Mouse (Mus musculus) intestine, embryonic 15.5 days (tissue): ENCODE results near the gene Ccm2l. TPM values are rescaled to one million over a fixed set of nuclear protein-coding genes. Genes with fewer than 3 reads are reported as not detected.

Experiments
- ATAC-seq: fragments of 200-750 bp; cut with Nextera tagmentation; 2 replicates; pipeline ENCODE4 v1.8.0; 2017; ENCODE audit warnings: moderate TSS enrichment, moderate library complexity
- H3K27ac ChIP-seq: fragments of 300-500 bp; sonication (generic); 2 replicates; pipeline ENCODE4 v1.5.1; 2015; ENCODE audit warnings: mild to moderate bottlenecking, inconsistent platforms
- H3K27me3 ChIP-seq: fragments of 300-500 bp; sonication (generic); replicated peaks from 2 replicates; pipeline ENCODE4 v1.6.1; 2015; ENCODE audit warnings: inconsistent platforms
- H3K36me3 ChIP-seq: fragments of 300-500 bp; sonication (generic); 2 replicates; pipeline ENCODE4 v1.6.1; 2015; ENCODE audit warnings: inconsistent platforms
- H3K4me1 ChIP-seq: fragments of 300-500 bp; sonication (generic); replicated peaks from 2 replicates; pipeline ENCODE4 v1.6.1; 2015; ENCODE audit warnings: inconsistent platforms
- H3K4me2 ChIP-seq: fragments of 300-500 bp; sonication (generic); replicated peaks from 2 replicates; pipeline ENCODE4 v1.6.1; 2015; ENCODE audit warnings: mild to moderate bottlenecking, inconsistent platforms
- H3K4me3 ChIP-seq: fragments of 300-500 bp; sonication (generic); replicated peaks from 2 replicates; pipeline ENCODE4 v1.5.1; 2015; ENCODE audit warnings: inconsistent platforms
- H3K9ac ChIP-seq: fragments of 300-500 bp; sonication (generic); 2 replicates; pipeline ENCODE4 v1.6.1; 2015; ENCODE audit warnings: inconsistent platforms
- H3K9me3 ChIP-seq: fragments of 300-500 bp; sonication (generic); 2 replicates; pipeline ENCODE4 v1.6.1; 2016; ENCODE audit warnings: inconsistent platforms
- WGBS: fragments of 180-500 bp; shearing (Covaris S2); methylation state at CpG from one replicate; pipeline ENCODE4 v1.1.7; 2015; 5-methylcytosine and 5-hydroxymethylcytosine counted together
- polyA plus RNA-seq: library from polyadenylated mRNA; unstranded; fragments of >200 nt; fragmentation: Nextera tagmentation; extraction: Ambion mirVana; gene quantifications from 2 replicates; pipeline ENCODE4 v1.2.1, GENCODE M21; 2015

Ccm2l gene
- polyA plus RNA-seq, result 1.5 and 2.0 TPM in 2 replicates

- no peak within 1 kb of the TSS for H3K9ac ChIP-seq
- no peaks in the 10 kb centered on the region for H3K4me1 ChIP-seq
- peak within 1 kb of the TSS; percentile 17; the same call in 1 of the 2 replicates for H3K4me2 ChIP-seq
- 38% methylated on average over 12 of the region's 12 CpGs for WGBS
- no peak for ATAC-seq
- H3K9me3 ChIP-seq, result no peaks in the 10 kb centered on the region
- H3K4me3 ChIP-seq, result no peak within 1 kb of the TSS
- no peaks in the 10 kb centered on the region for H3K36me3 ChIP-seq
- H3K27ac ChIP-seq, result 0 out of 2 replicates have a peak within 1 kb of the TSS, but pooled peaks have one; percentile 32
- peaks cover 31% of the 10 kb centered on the region for H3K27me3 ChIP-seq
Observed at GRCm38 (mm10) chr2:153065747-153066508, at the start of gene Ccm2l. Ccm2l (plus strand) TSS chr2:153065955.

GRCm38 (mm10) chr2:153016786-153017185, 49.0 kb upstream of the Ccm2l start:
- Histone ChIP-seq H3K36me3 (no peaks in the 10 kb centered on the region), H3K4me2 (no peak overlapping the region), H3K27ac (no peak overlapping the region), H3K4me1 (peaks cover 9% of the 10 kb centered on the region), H3K4me3 (no peak overlapping the region), H3K27me3 (no peaks in the 10 kb centered on the region; the same call in 1 of the 2 replicates), H3K9ac (no peak overlapping the region), H3K9me3 (no peaks in the 10 kb centered on the region)
- 37% methylated on average over 5 of the region's 5 CpGs for WGBS
- ATAC-seq, result no peak

GRCm38 (mm10) chr2:153019355-153019754, 46.4 kb upstream of the Ccm2l start:
- no peak overlapping the region for H3K4me3 ChIP-seq
- H3K9ac ChIP-seq, result no peak overlapping the region
- no peaks in the 10 kb centered on the region for H3K9me3 ChIP-seq
- H3K27me3 ChIP-seq, result no peaks in the 10 kb centered on the region; the same call in 1 of the 2 replicates
- ATAC-seq, result no peak
- no peak overlapping the region for H3K4me2 ChIP-seq
- no peaks in the 10 kb centered on the region for H3K36me3 ChIP-seq
- H3K4me1 ChIP-seq, result peaks cover under 1% of the 10 kb centered on the region
- 80% methylated on average over 3 of the region's 3 CpGs for WGBS
- H3K27ac ChIP-seq, result no peak overlapping the region

DNA sequence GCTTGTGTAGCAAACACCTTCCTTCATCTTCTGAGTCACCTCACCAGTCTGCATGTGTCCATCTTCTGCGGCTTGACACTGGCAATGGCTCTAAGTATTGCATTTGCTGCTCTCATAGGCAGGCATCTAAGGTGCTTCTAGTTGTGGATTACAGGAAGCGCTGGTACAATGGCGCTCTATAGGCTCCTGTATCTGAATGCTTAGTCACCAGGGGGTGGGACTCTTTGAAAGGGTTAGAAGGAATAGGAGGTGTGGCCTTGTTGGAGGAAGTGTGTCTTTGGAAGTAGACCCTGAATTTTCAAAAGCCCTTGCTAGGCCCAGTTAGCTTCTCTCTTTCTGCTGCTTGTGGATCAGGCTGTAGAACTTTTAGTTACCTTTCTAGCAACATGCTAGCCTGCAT, 44.6 kb upstream of the Ccm2l start:
- Histone ChIP-seq H3K27me3 (no peaks in the 10 kb centered on the region; the same call in 1 of the 2 replicates), H3K36me3 (no peaks in the 10 kb centered on the region), H3K4me1 (no peaks in the 10 kb centered on the region), H3K4me2 (no peak overlapping the region), H3K27ac (no peak overlapping the region), H3K9me3 (no peaks in the 10 kb centered on the region), H3K9ac (no peak overlapping the region), H3K4me3 (no peak overlapping the region)
- WGBS, result 68% methylated on average over 3 of the region's 3 CpGs
- ATAC-seq, result no peak

DNA sequence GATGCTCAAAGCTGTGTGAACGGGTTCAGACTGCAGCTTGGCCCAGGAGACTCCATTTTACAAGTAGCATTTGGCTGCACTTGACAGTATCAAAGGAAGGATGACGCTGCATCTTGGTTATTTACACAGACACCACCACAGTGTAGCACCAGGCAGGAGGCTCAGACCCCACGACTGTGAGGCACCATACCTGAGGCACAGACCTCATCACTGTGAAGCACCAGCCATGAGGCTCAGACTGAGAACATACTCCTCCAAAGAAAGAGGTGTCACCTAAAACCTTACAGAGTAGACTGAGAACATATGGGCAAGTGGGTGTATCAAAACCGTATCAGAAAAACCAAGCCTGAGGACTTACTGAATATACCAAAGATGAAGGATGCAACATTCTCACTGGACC, 42.9 kb upstream of the Ccm2l start:
- H3K4me1 ChIP-seq, result no peaks in the 10 kb centered on the region
- no peaks in the 10 kb centered on the region for H3K36me3 ChIP-seq
- WGBS, result 62% methylated on average over 4 of the region's 4 CpGs
- H3K9ac ChIP-seq, result no peak overlapping the region
- H3K9me3 ChIP-seq, result no peaks in the 10 kb centered on the region
- no peak overlapping the region for H3K4me3 ChIP-seq
- H3K27me3 ChIP-seq, result no peaks in the 10 kb centered on the region; the same call in 1 of the 2 replicates
- no peak overlapping the region for H3K27ac ChIP-seq
- no peak for ATAC-seq
- H3K4me2 ChIP-seq, result no peak overlapping the region

DNA sequence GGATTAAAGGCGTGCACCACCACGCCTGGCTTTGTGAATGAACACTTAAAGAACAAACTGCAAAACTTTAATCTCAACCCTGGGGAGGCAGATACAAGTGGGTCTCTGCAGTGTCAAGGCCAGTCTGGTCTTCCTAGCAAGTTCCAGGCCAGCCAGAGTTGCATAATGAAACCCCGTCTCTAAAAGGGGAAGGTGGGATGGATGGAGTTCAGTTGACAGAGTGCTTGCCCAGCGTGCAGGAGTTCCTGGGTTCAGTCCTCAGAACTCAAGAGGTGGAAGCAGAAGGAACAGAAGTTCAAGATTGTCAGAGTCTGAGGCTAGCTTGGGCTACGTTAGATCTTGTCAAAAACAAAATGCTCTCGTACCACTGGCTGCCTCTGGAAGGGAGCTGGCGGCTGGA, 39.7 kb upstream of the Ccm2l start:
- ATAC-seq, result no peak
- Histone ChIP-seq H3K9me3 (no peaks in the 10 kb centered on the region), H3K4me3 (no peak overlapping the region), H3K4me1 (no peaks in the 10 kb centered on the region), H3K9ac (no peak overlapping the region), H3K4me2 (no peak overlapping the region), H3K36me3 (no peaks in the 10 kb centered on the region), H3K27ac (no peak overlapping the region), H3K27me3 (peaks cover 17% of the 10 kb centered on the region)
- 78% methylated on average over 7 of the region's 7 CpGs for WGBS

- H3K4me3 ChIP-seq, result no peak overlapping the region
- H3K27me3 ChIP-seq, result peaks cover 30% of the 10 kb centered on the region
- ATAC-seq, result no peak
- no peak overlapping the region for H3K9ac ChIP-seq
- no peaks in the 10 kb centered on the region for H3K9me3 ChIP-seq
- no peaks in the 10 kb centered on the region for H3K36me3 ChIP-seq
- no peak overlapping the region for H3K27ac ChIP-seq
- 58% methylated on average over 4 of the region's 4 CpGs for WGBS
- peaks cover 8% of the 10 kb centered on the region; the same call in 1 of the 2 replicates for H3K4me1 ChIP-seq
- H3K4me2 ChIP-seq, result no peak overlapping the region
Observed at GRCm38 (mm10) chr2:153027501-153027900, 38.3 kb upstream of the Ccm2l start.

DNA sequence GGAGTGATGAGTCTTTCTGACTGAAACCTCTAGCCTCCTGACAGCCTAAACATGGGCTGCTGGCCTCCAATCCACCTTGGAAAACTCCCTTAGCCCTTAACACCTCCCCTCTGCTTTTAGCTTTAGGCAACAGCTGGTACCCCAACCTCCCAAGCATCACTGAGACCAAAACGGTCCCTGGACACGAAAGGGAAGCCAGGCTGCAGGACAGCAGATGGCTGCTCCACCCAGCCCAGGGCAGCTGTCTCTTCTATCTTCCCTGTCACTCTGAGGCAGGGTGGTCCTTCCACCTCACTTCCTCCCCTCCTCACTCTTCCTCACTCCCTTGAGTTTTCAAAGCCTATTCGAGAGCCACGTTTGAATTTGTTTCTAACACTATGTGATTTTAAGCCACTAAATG, 35.3 kb upstream of the Ccm2l start:
- Histone ChIP-seq H3K36me3 (no peaks in the 10 kb centered on the region), H3K4me2 (no peak overlapping the region), H3K27me3 (peaks cover 42% of the 10 kb centered on the region), H3K4me1 (peaks cover 9% of the 10 kb centered on the region; the same call in 1 of the 2 replicates), H3K27ac (no peak overlapping the region), H3K9ac (no peak overlapping the region), H3K4me3 (no peak overlapping the region), H3K9me3 (no peaks in the 10 kb centered on the region)
- ATAC-seq, result no peak
- 27% methylated on average over 4 of the region's 4 CpGs for WGBS

- H3K9ac ChIP-seq, result no peak within 1 kb of the TSS
- peak within 1 kb of the TSS; percentile 81 for H3K4me2 ChIP-seq
- peak within 1 kb of the TSS; percentile 44 for H3K4me3 ChIP-seq
- no peaks in the 10 kb centered on the region for H3K9me3 ChIP-seq
- H3K4me1 ChIP-seq, result peaks cover 9% of the 10 kb centered on the region; the same call in 1 of the 2 replicates
- no peaks in the 10 kb centered on the region for H3K36me3 ChIP-seq
- 3% methylated on average over 49 of the region's 54 CpGs for WGBS
- peaks cover 46% of the 10 kb centered on the region for H3K27me3 ChIP-seq
- ATAC-seq, result peak; percentile 59
- no peak within 1 kb of the TSS for H3K27ac ChIP-seq
Observed at GRCm38 (mm10) chr2:153031126-153032082, 34.4 kb upstream of the Ccm2l start, which contains the start of gene Xkr7. Xkr7 (plus strand) TSS chr2:153031852.

- peak overlapping the region; percentile 44 for H3K4me3 ChIP-seq
- peak overlapping the region; percentile 81 for H3K4me2 ChIP-seq
- WGBS, result 2% methylated on average over 58 of the region's 58 CpGs
- peaks cover 46% of the 10 kb centered on the region for H3K27me3 ChIP-seq
- H3K27ac ChIP-seq, result no peak overlapping the region
- no peaks in the 10 kb centered on the region for H3K9me3 ChIP-seq
- no peaks in the 10 kb centered on the region for H3K36me3 ChIP-seq
- no peak overlapping the region for H3K9ac ChIP-seq
- H3K4me1 ChIP-seq, result peaks cover 9% of the 10 kb centered on the region; the same call in 1 of the 2 replicates
- ATAC-seq, result peak; percentile 83
Observed at GRCm38 (mm10) chr2:153032083-153032842, 33.5 kb upstream of the Ccm2l start.

DNA sequence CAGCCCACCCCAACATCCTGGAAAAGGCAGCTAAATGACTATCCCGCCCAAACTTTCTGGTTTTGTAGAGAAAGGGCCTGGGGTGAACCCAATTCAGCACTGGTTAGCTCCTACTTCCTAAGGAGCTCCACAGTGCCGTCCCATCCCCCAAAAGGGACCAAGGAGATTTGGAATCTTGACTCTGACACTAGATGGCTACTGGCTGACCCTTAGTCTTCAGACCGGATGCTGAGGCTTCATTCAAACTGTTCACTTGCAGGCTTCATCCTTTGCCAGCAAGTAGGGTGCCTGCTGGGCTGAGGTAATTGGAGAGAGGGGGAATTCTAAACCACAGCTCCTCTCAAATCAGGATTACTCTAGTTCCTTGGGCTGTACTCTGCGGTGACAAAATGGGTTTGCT, 32.8 kb upstream of the Ccm2l start:
- Histone ChIP-seq H3K4me2 (no peak overlapping the region), H3K27ac (no peak overlapping the region), H3K4me1 (peaks cover 9% of the 10 kb centered on the region; the same call in 1 of the 2 replicates), H3K4me3 (0 out of 2 replicates have a peak overlapping the region, but pooled peaks have one; percentile 6), H3K27me3 (peaks cover 49% of the 10 kb centered on the region), H3K36me3 (no peaks in the 10 kb centered on the region), H3K9ac (no peak overlapping the region), H3K9me3 (no peaks in the 10 kb centered on the region)
- no peak for ATAC-seq
- 21% methylated on average over 4 of the region's 4 CpGs for WGBS
